Mouse (Mus musculus): ENCODE results near the gene Vmn1r69. TPM values are rescaled to one million over a fixed set of nuclear protein-coding genes. Genes with fewer than 3 reads are reported as not detected.

Gene Vmn1r69
- polyA plus RNA-seq (2015; fragmentation: Nextera tagmentation; extraction: Ambion mirVana): not detected in 2 replicates

GRCm38 (mm10) chr7:10613559-10613958 is at the start of gene Vmn1r69:
Gene Vmn1r69 (minus strand): TSS chr7:10613659.

GRCm38 (mm10) chr7:10631232-10631631 is 17.8 kb upstream of the Vmn1r69 start, which contains the start of gene Vmn1r70:
Gene Vmn1r70 (plus strand): TSS chr7:10631532.

GRCm38 (mm10) chr7:10558385-10558784 is 55.1 kb downstream of the Vmn1r69 start, which contains the start of gene Vmn1r68:
Gene Vmn1r68 (minus strand): TSS chr7:10558485.

Other genes starting within 250 kb of the Vmn1r69 start
- gene Vmn1r67, start 170.3 kb downstream of the Vmn1r69 start, polyA plus RNA-seq (2015; fragmentation: Nextera tagmentation; extraction: Ambion mirVana): not detected in 2 replicates
- 2.3 TPM in 2 replicates for gene Zik1, start 118.3 kb downstream of the Vmn1r69 start, polyA plus RNA-seq (2015; fragmentation: Nextera tagmentation; extraction: Ambion mirVana)
- gene Vmn1r68, start 55.2 kb downstream of the Vmn1r69 start, polyA plus RNA-seq (2015; fragmentation: Nextera tagmentation; extraction: Ambion mirVana): not detected in 2 replicates
- not detected in 2 replicates for gene Vmn1r70, start 17.9 kb upstream of the Vmn1r69 start, polyA plus RNA-seq (2015; fragmentation: Nextera tagmentation; extraction: Ambion mirVana)
- gene Nlrp4b, start 74.1 kb upstream of the Vmn1r69 start, polyA plus RNA-seq (2015; fragmentation: Nextera tagmentation; extraction: Ambion mirVana): not detected in 2 replicates
- not detected in 2 replicates for gene Vmn1r71, start 140.7 kb upstream of the Vmn1r69 start, polyA plus RNA-seq (2015; fragmentation: Nextera tagmentation; extraction: Ambion mirVana)

Data from skeletal muscle tissue, postnatal 0 days (tissue).